Mouse (Mus musculus) stomach, postnatal 0 days (tissue): ENCODE results near the gene Grasp. TPM values are rescaled to one million over a fixed set of nuclear protein-coding genes. Genes with fewer than 3 reads are reported as not detected.

Experiments
- ATAC-seq: fragments of 200-750 bp; cut with Nextera tagmentation; 2 replicates; pipeline ENCODE4 v1.8.0; 2017; ENCODE audit not compliant: low FRiP score, low TSS enrichment
- DNase-seq: peaks from one replicate; pipeline ENCODE4 v3.0.0-alpha.2; 2016; ENCODE audit warnings: low spot score
- H3K27ac ChIP-seq: fragments of 300-500 bp; sonication (generic); replicated peaks from 2 replicates; pipeline ENCODE4 v1.5.1; 2014; ENCODE audit warnings: mild to moderate bottlenecking, control low read depth
- H3K27me3 ChIP-seq: fragments of 300-500 bp; sonication (generic); 2 replicates; pipeline ENCODE4 v1.6.1; 2014; ENCODE audit warnings: low read length; ENCODE audit not compliant: control insufficient read depth, insufficient read depth
- H3K36me3 ChIP-seq: fragments of 300-500 bp; sonication (generic); 2 replicates; pipeline ENCODE4 v1.6.1; 2014; ENCODE audit warnings: low read length, mixed read lengths; ENCODE audit not compliant: control insufficient read depth, insufficient read depth
- H3K4me1 ChIP-seq: fragments of 300-500 bp; sonication (generic); replicated peaks from 2 replicates; pipeline ENCODE4 v1.6.1; 2014; ENCODE audit warnings: antibody characterized with exemption; ENCODE audit not compliant: control insufficient read depth, insufficient read depth
- H3K4me2 ChIP-seq: fragments of 300-500 bp; sonication (generic); replicated peaks from 2 replicates; pipeline ENCODE4 v1.6.1; 2014; ENCODE audit warnings: low read depth, mild to moderate bottlenecking, control low read depth, moderate library complexity
- H3K4me3 ChIP-seq: fragments of 300-500 bp; sonication (generic); 2 replicates; pipeline ENCODE4 v1.5.1; 2014; ENCODE audit warnings: low read depth, low read length, control low read depth
- H3K9ac ChIP-seq: fragments of 300-500 bp; sonication (generic); 2 replicates; pipeline ENCODE4 v1.6.1; 2014; ENCODE audit warnings: mild to moderate bottlenecking, low read length, control low read depth, mixed read lengths
- H3K9me3 ChIP-seq: fragments of 300-500 bp; sonication (generic); 2 replicates; pipeline ENCODE4 v1.6.1; 2016; ENCODE audit warnings: low read length; ENCODE audit not compliant: control insufficient read depth
- CTCF ChIP-seq: IDR thresholded peaks from 2 replicates; pipeline ENCODE4 v1.5.1; 2016; ENCODE audit warnings: antibody characterized with exemption, low read depth, mild to moderate bottlenecking, moderate library complexity
- EP300 ChIP-seq: optimal IDR thresholded peaks from 2 replicates; pipeline ENCODE3; 2016; ENCODE audit warnings: antibody characterized with exemption
- WGBS: fragments of 180-500 bp; shearing (Covaris S2); extraction: QIAGEN DNeasy Blood & Tissue Kit; methylation state at CpG from one replicate; pipeline ENCODE4 v1.1.7; 2014; 5-methylcytosine and 5-hydroxymethylcytosine counted together
- polyA plus RNA-seq: library from polyadenylated mRNA; unstranded; fragments of >200 nt; fragmentation: Nextera tagmentation; extraction: Ambion mirVana; gene quantifications from 2 replicates; pipeline ENCODE4 v1.2.1, GENCODE M21; 2015

Gene Grasp
- polyA plus RNA-seq, 1 experiment from 2014 or later, result 2.0 TPM

DNA sequence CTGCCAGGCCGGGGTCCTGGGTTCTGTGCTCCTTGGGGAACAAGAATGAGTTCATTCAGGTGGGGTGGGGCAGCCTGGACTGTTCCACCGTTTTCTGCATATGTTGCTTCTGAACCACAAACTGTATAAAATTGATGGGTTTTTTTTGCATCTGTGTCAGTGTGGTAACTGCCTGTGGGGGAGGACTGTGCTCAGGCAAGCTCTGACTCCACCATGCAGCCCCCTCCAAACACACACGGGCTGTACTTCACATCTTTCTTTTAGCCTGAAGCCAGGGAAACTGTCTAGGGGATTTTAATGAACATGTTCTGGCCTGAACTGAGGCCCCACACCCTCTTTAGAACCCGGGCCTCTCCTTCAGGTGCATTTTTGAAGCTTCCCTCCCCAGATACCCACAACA is 8.6 kb downstream of the Grasp start:
- no peak for ATAC-seq
- H3K36me3 ChIP-seq, result peaks cover 6% of the 10 kb centered on the region; the same call in 1 of the 2 replicates
- H3K9me3 ChIP-seq, result no peaks in the 10 kb centered on the region
- H3K4me2 ChIP-seq, result no peak overlapping the region
- H3K9ac ChIP-seq, result no peak overlapping the region; the same call in 1 of the 2 replicates
- WGBS, result 54% methylated on average over 4 of the region's 4 CpGs
- no peak for DNase-seq
- H3K4me3 ChIP-seq, result no peak overlapping the region
- H3K27ac ChIP-seq, result peak overlapping the region; percentile 81
- H3K4me1 ChIP-seq, result no peaks in the 10 kb centered on the region; the same call in 1 of the 2 replicates
- no peaks in the 10 kb centered on the region for H3K27me3 ChIP-seq
- no peak for TF ChIP-seq EP300
- TF ChIP-seq CTCF, result no peak

DNA sequence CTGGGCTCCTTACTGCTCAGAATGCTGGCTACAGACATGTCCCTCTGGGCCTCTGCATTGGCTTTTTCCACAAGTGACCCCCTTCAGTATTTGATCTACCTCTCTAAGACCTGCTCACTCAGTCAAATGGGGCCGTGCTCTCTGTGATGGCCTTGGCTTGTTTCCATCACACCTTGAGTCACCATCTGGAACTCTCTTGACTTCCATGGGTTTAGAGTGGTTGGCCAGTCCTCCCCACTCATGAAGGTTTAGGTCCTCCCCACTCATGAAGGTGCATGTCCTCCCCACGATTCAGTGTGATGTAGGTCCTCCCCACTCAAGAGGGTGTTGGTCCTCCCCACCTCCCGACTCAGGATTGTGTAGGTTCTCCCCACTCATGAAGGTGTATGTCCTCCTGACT is 9.2 kb downstream of the Grasp start:
- peaks cover 6% of the 10 kb centered on the region; the same call in 1 of the 2 replicates for H3K36me3 ChIP-seq
- H3K4me2 ChIP-seq, result no peak overlapping the region
- no peak overlapping the region; the same call in 1 of the 2 replicates for H3K9ac ChIP-seq
- WGBS, result 56% methylated on average over 3 of the region's 3 CpGs
- H3K4me3 ChIP-seq, result no peak overlapping the region
- ATAC-seq (peak; percentile 24), DNase-seq (no peak)
- peak overlapping the region; percentile 81 for H3K27ac ChIP-seq
- no peaks in the 10 kb centered on the region; the same call in 1 of the 2 replicates for H3K4me1 ChIP-seq
- TF ChIP-seq EP300 (no peak), CTCF (no peak)
- H3K27me3 ChIP-seq, result no peaks in the 10 kb centered on the region
- H3K9me3 ChIP-seq, result no peaks in the 10 kb centered on the region

DNA sequence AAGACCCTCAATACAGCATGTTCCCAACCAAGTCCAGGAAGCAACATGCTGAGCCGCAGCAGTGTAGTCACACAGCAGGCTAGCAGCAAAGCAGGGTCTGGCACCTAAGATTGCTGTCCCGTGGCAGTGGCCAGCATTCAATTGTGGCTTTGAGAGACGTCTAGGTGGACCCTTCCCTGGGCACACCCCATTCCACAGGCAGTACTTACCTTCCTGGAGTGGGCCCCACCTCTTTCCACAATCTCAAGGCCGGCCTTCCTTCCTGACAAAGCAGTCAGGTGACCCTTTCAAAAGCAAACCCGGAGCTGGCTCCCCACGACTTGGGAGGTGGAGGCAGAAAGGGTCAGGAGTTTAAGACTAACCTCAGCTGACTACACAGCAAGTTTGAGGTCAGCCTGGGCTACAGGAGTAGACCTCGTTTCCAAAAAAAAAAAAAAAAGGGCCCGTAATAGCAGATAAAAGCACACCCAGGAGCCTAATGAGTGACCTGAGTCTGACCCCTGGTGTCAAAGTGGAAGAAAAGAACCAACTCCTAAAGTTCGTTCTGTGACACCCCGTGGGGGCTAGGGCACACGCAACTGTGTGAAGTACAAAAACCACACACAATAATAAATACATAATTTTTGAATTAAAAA is 9.8 kb downstream of the Grasp start:
- WGBS, result 32% methylated on average over 11 of the region's 11 CpGs
- Histone ChIP-seq H3K36me3 (peaks cover 6% of the 10 kb centered on the region; the same call in 1 of the 2 replicates), H3K9ac (no peak overlapping the region), H3K27ac (peak overlapping the region; percentile 83), H3K4me1 (peaks cover under 1% of the 10 kb centered on the region; the same call in 1 of the 2 replicates), H3K9me3 (no peaks in the 10 kb centered on the region), H3K4me3 (no peak overlapping the region), H3K27me3 (no peaks in the 10 kb centered on the region), H3K4me2 (no peak overlapping the region)
- DNase-seq (peak; percentile 85), ATAC-seq (peak; percentile 84)
- TF ChIP-seq EP300 (no peak), CTCF (0 out of 2 replicates have a peak, but pooled peaks have one; percentile 6)

DNA sequence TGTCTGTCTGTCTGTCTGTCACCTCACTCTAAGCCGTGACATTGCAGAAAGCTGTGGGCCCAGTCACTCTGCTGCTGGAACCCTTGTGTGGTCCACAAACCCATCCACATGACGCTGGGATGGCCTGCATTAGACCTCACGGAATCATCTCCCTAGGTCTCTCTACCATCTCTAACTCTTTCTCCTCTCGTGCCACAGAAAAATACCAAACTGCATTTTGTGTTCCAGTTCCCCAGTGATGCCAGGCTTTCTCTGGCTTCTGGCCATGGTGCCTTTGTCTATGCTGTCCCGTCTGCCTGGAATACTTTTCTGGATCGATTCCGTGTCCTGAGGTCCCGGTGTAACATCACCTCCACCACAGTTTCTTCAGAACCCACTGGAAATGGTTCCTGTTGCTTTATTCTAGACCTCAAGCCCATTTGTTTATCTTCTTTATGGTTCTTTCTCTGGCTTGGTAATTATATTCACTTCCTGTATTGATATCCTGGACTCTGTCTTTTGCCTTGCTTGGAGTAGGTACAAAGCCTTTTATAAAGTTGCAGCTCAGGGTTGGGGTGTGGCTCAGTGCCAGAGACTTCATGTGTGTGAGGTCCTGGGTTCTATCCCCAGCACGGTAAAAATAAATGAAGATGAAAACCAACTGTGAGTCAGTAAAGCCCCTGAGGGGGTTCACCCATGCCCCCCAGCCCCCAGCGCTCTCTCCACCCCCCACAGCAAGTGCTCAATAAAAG is 10.8 kb downstream of the Grasp start:
- Histone ChIP-seq H3K4me3 (no peak overlapping the region), H3K4me2 (no peak overlapping the region), H3K27ac (peak overlapping the region; percentile 83), H3K4me1 (peaks cover 2% of the 10 kb centered on the region; the same call in 1 of the 2 replicates), H3K27me3 (no peaks in the 10 kb centered on the region), H3K36me3 (peaks cover 6% of the 10 kb centered on the region; the same call in 1 of the 2 replicates), H3K9ac (peak overlapping the region; percentile 27; the same call in 1 of the 2 replicates), H3K9me3 (no peaks in the 10 kb centered on the region)
- DNase-seq, result peak; percentile 62
- 45% methylated on average over 10 of the region's 10 CpGs for WGBS
- no peak for ATAC-seq
- no peak for TF ChIP-seq EP300
- TF ChIP-seq CTCF, result no peak

DNA sequence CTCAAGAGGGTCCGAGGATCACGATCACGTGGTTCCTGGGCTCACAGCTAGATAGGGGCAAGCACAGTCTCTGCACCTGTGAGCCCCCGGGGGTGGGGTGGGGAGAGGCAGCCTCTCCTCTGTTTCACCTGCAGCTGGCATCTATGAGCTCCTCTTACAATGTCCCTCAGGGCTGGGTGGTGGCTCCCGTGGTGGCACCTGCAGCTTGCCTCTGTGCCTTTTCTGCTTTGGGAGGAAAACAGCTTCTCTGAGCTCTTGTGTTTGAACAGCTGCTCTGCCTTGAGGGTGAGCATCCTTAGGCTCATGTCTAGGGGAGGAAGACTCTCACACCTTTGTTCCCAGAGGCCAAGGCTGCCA is 11.3 kb downstream of the Grasp start:
- Histone ChIP-seq H3K9me3 (no peaks in the 10 kb centered on the region), H3K36me3 (peaks cover 6% of the 10 kb centered on the region; the same call in 1 of the 2 replicates), H3K27ac (peak overlapping the region; percentile 83), H3K4me1 (peaks cover 2% of the 10 kb centered on the region; the same call in 1 of the 2 replicates), H3K4me3 (no peak overlapping the region), H3K27me3 (no peaks in the 10 kb centered on the region), H3K4me2 (0 out of 2 replicates have a peak overlapping the region, but pooled peaks have one; percentile 17), H3K9ac (peak overlapping the region; percentile 27; the same call in 1 of the 2 replicates)
- 18% methylated on average over 5 of the region's 5 CpGs for WGBS
- no peak for DNase-seq
- TF ChIP-seq EP300, result no peak
- TF ChIP-seq CTCF, result no peak
- ATAC-seq, result no peak
